10 mouse cellular contexts compared by ENCODE assay signal in genomic region chr13:91128581-91128980, GRCm38 (mm10).
A peak's percentile ranks its signal among the peaks of the same experiment; 100 is the strongest.
DNase-seq lines count a peak whose midpoint lies in the region; ATAC-seq lines count a peak whose summit lies in the region.
"Had no signal": no experiment of that assay in that cellular context is flagged by ENCODE, and none has a peak within 500 bp of the region (broad histone marks: within the 10 kb centered on the region; RNA-seq: fewer than 3 reads in every experiment).

No protein-coding gene starts in this region.

- H3K4me2 ChIP-seq in hindbrain, embryonic 14.5 days (replicated peaks) = peak overlapping the region; percentile 11; the same call in 1 of the 2 replicates
- H3K4me2 ChIP-seq: heart, embryonic 11.5 days had no signal

- no peak overlapping the region for H3K4me3 ChIP-seq in hindbrain, embryonic 14.5 days (replicated peaks; ENCODE audit: low read length)
- H3K4me3 ChIP-seq in midbrain, embryonic 10.5 days = no peak overlapping the region

- peaks cover 9% of the 10 kb centered on the region for H3K4me1 ChIP-seq in hindbrain, embryonic 14.5 days (replicated peaks; ENCODE audit: control insufficient read depth, insufficient read depth, low read length)
- H3K4me1 ChIP-seq in midbrain, embryonic 10.5 days = peaks cover 4% of the 10 kb centered on the region

- no peaks in the 10 kb centered on the region for H3K36me3 ChIP-seq in hindbrain, embryonic 14.5 days (replicated peaks; ENCODE audit: control insufficient read depth, insufficient read depth)
- H3K36me3 ChIP-seq in midbrain, embryonic 10.5 days = no peaks in the 10 kb centered on the region

- 12% methylated on average over 1 of the region's 1 CpGs for WGBS in hindbrain, embryonic 14.5 days
- 68% methylated on average over 1 of the region's 1 CpGs for WGBS in midbrain, embryonic 10.5 days

- peak overlapping the region; percentile 66 for H3K27ac ChIP-seq in hindbrain, embryonic 14.5 days
- peak overlapping the region; percentile 34; the same call in 1 of the 2 replicates for H3K27ac ChIP-seq in midbrain, embryonic 10.5 days (replicated peaks)

- H3K9ac ChIP-seq in hindbrain, embryonic 14.5 days = peak overlapping the region; percentile 31; the same call in 1 of the 2 replicates

- H3K9me3 ChIP-seq in hindbrain, embryonic 14.5 days (ENCODE audit: control insufficient read depth, low read length) = no peaks in the 10 kb centered on the region
- H3K9me3 ChIP-seq in midbrain, embryonic 10.5 days (replicated peaks) = no peaks in the 10 kb centered on the region
- H3K9me3 ChIP-seq: G1E had no signal

- DNase-seq in brain, embryonic 18.5 days (ENCODE audit: low read depth, low spot score) = peak; percentile 40
- DNase-seq in cerebellum, adult 9-10 months = peak; percentile 64
- DNase-seq in hindbrain, embryonic 14.5 days (ENCODE audit: low spot score) = peak; percentile 53
- no peak for DNase-seq in midbrain, embryonic 10.5 days (ENCODE audit: low spot score)
- no peak for DNase-seq in thymus, postnatal 25 days
- DNase-seq in adrenal gland, adult (ENCODE audit: inconsistent age in 2 of 2, low spot score in 1 of 2) = no peak
- DNase-seq: lung, adult 2 months had no signal

- peak; percentile 54; the same call in 1 of the 2 replicates for ATAC-seq in hindbrain, embryonic 14.5 days (ENCODE audit: low FRiP score)
- no peak for ATAC-seq in erythroblast, adult 5-6 weeks (replicated peaks; ENCODE audit: low FRiP score, poor library complexity, severe bottlenecking)

- H3K27me3 ChIP-seq in hindbrain, embryonic 14.5 days (ENCODE audit: control insufficient read depth, insufficient read depth, low read length) = no peaks in the 10 kb centered on the region
- H3K27me3 ChIP-seq in midbrain, embryonic 10.5 days (ENCODE audit: low read depth, poor library complexity, severe bottlenecking) = no peaks in the 10 kb centered on the region

Comparison
In these comparisons a context has a peak if more than half of its experiments do, and no peak if none do; other contexts are left out.
1. DNase-seq: peak in brain, embryonic 18.5 days (single experiment), cerebellum, adult 9-10 months (single experiment) and hindbrain, embryonic 14.5 days (single experiment); none in midbrain, embryonic 10.5 days (single experiment), thymus, postnatal 25 days (single experiment) and adrenal gland, adult (0 of 2).